Mouse (Mus musculus) spleen, adult 2 months (tissue): Measurements from ENCODE around the gene Fam168a.

Source experiments
- CTCF ChIP-seq: fragments of 200-500 bp; IDR thresholded peaks from 2 replicates; pipeline ENCODE4 v1.5.1; 2011; ENCODE audit warnings: mild to moderate bottlenecking, inconsistent platforms; ENCODE audit not compliant: insufficient read depth, insufficient read length, insufficient replicate concordance; ENCODE audit errors: extremely low read depth
- POLR2A ChIP-seq: fragments of 200-500 bp; IDR thresholded peaks from 2 replicates; pipeline ENCODE4 v1.6.1; 2011; ENCODE audit warnings: low read depth, low read length, inconsistent platforms

GRCm38 (mm10) chr7:100770669-100771341 lies 64.4 kb downstream of the Fam168a start:
- TF ChIP-seq CTCF = no peak
- TF ChIP-seq POLR2A = no peak
